In the genomic region with DNA sequence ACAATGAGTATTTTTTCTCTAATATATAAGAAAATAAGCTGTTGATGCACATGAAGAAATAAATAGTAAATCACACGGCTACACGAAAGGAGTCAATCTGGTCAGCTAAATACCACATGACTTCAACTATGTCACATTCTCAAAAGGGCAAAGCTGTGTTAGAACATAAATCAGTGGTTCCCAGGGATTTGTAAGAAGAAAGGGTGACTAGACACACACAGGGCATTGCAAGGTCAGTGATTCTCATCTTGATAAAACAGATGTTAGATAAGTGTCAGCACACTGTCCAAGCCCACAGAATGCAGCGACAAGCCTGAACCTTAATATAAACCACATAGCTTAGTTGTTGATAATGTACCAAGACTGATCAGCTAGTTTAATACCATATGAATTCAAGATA, we compare ENCODE assay signal across 22 mouse cellular contexts.
DNase-seq lines count a peak whose midpoint lies in the region; ATAC-seq and TF ChIP-seq lines count a peak whose summit lies in the region.
"Had no signal": no experiment of that assay in that cellular context is flagged by ENCODE, and none has a peak within 500 bp of the region (broad histone marks: within the 10 kb centered on the region; RNA-seq: fewer than 3 reads in every experiment).

No protein-coding gene starts in this region.

- H3K9me3 ChIP-seq in forebrain, embryonic 13.5 days (replicated peaks), result no peaks in the 10 kb centered on the region
- H3K9me3 ChIP-seq in forebrain, embryonic 11.5 days (ENCODE audit: control insufficient read depth, low read length), result no peaks in the 10 kb centered on the region
- H3K9me3 ChIP-seq: embryonic facial prominence, embryonic 12.5 days; embryonic facial prominence, embryonic 15.5 days; hindbrain, embryonic 12.5 days; hindbrain, embryonic 15.5 days had no signal

- H3K9ac ChIP-seq in forebrain, embryonic 13.5 days, result no peak overlapping the region
- H3K9ac ChIP-seq in forebrain, embryonic 11.5 days (ENCODE audit: low read length), result no peak overlapping the region
- H3K9ac ChIP-seq: embryonic facial prominence, embryonic 12.5 days; embryonic facial prominence, embryonic 15.5 days; hindbrain, embryonic 12.5 days; hindbrain, embryonic 15.5 days had no signal

- intact Hi-C loops in left cerebral cortex, adult 2 months (cut with DNase I), result loop anchor here (2.0 to 5.0 kb wide), 3 partner anchors 72 to 786 kb away; no protein-coding TSS in a partner anchor

- no peaks in the 10 kb centered on the region for H3K27me3 ChIP-seq in forebrain, embryonic 13.5 days
- H3K27me3 ChIP-seq in forebrain, embryonic 11.5 days (ENCODE audit: control insufficient read depth, insufficient read depth, low read length), result no peaks in the 10 kb centered on the region
- H3K27me3 ChIP-seq: CH12.LX; embryonic facial prominence, embryonic 12.5 days; embryonic facial prominence, embryonic 15.5 days; hindbrain, embryonic 12.5 days; hindbrain, embryonic 15.5 days had no signal

- 0 out of 2 replicates have a peak, but pooled peaks have one; percentile 45 for ATAC-seq in forebrain, embryonic 13.5 days
- no peak for ATAC-seq in forebrain, embryonic 11.5 days (replicated peaks; ENCODE audit: low FRiP score)

- WGBS in forebrain, embryonic 13.5 days, result 84% methylated on average over 3 of the region's 3 CpGs
- 89% methylated on average over 3 of the region's 3 CpGs for WGBS in forebrain, embryonic 11.5 days

- no peak for DNase-seq in forebrain, embryonic 11.5 days (ENCODE audit: low spot score)
- no peak for DNase-seq in left cerebral cortex, adult 2 months (ENCODE audit: extremely low spot score in 1 of 2, low spot score in 2 of 2)
- no peak for DNase-seq in left cerebral cortex, adult 9 months (ENCODE audit: low spot score in 2 of 2)
- peak; percentile 15 for DNase-seq in retina, postnatal 1 day
- DNase-seq in retina, embryonic 14.5 days (ENCODE audit: low spot score), result no peak
- peak; percentile 27 for DNase-seq in mesoderm, embryonic 11.5 days (ENCODE audit: low read depth, low spot score)
- DNase-seq in gastrocnemius, adult 8-10 months (ENCODE audit: low spot score in 2 of 2), result no peak
- DNase-seq: adrenal gland, postnatal 10 days; adrenal gland, postnatal 36 days; B cell, adult 2 months; cerebellum, adult 18-20 months; cerebellum, adult 9-10 months; gastrocnemius, postnatal 14 days; kidney, adult 11 months had no signal

- H3K27ac ChIP-seq in forebrain, embryonic 13.5 days, result peak overlapping the region; percentile 45; the same call in 1 of the 2 replicates
- H3K27ac ChIP-seq in forebrain, embryonic 11.5 days (ENCODE audit: low read depth, low read length), result no peak overlapping the region
- H3K27ac ChIP-seq in left cerebral cortex, adult 2 months, result peak overlapping the region; percentile 59; the same call in 1 of the 2 replicates
- H3K27ac ChIP-seq: embryonic facial prominence, embryonic 12.5 days; embryonic facial prominence, embryonic 15.5 days; hindbrain, embryonic 12.5 days; hindbrain, embryonic 15.5 days had no signal

- H3K4me1 ChIP-seq in forebrain, embryonic 13.5 days, result no peaks in the 10 kb centered on the region
- no peaks in the 10 kb centered on the region for H3K4me1 ChIP-seq in forebrain, embryonic 11.5 days (replicated peaks; ENCODE audit: control insufficient read depth, insufficient read depth, low read length)
- H3K4me1 ChIP-seq: embryonic facial prominence, embryonic 12.5 days; embryonic facial prominence, embryonic 15.5 days; hindbrain, embryonic 15.5 days had no signal

- TF ChIP-seq CTCF in left cerebral cortex, adult 2 months (IDR thresholded peaks at IDR 0.05), result no peak

- H3K4me2 ChIP-seq in forebrain, embryonic 13.5 days, result no peak overlapping the region
- no peak overlapping the region for H3K4me2 ChIP-seq in forebrain, embryonic 11.5 days (ENCODE audit: low read depth, low read length, severe bottlenecking)
- H3K4me2 ChIP-seq: embryonic facial prominence, embryonic 12.5 days; embryonic facial prominence, embryonic 15.5 days; heart, embryonic 11.5 days; hindbrain, embryonic 12.5 days; hindbrain, embryonic 15.5 days had no signal

- H3K4me3 ChIP-seq in forebrain, embryonic 13.5 days, result no peak overlapping the region
- no peak overlapping the region for H3K4me3 ChIP-seq in forebrain, embryonic 11.5 days (ENCODE audit: low read depth, low read length)
- no peak overlapping the region for H3K4me3 ChIP-seq in left cerebral cortex, adult 2 months
- H3K4me3 ChIP-seq: embryonic facial prominence, embryonic 12.5 days; embryonic facial prominence, embryonic 15.5 days; hindbrain, embryonic 12.5 days; hindbrain, embryonic 15.5 days had no signal

- no peaks in the 10 kb centered on the region for H3K36me3 ChIP-seq in forebrain, embryonic 13.5 days (ENCODE audit: poor library complexity, severe bottlenecking)
- H3K36me3 ChIP-seq in forebrain, embryonic 11.5 days (ENCODE audit: control insufficient read depth, insufficient read depth, low read length), result no peaks in the 10 kb centered on the region
- H3K36me3 ChIP-seq: embryonic facial prominence, embryonic 12.5 days; embryonic facial prominence, embryonic 15.5 days; G1E; hindbrain, embryonic 12.5 days; hindbrain, embryonic 15.5 days had no signal

Comparison
In these comparisons a context has a peak if more than half of its experiments do, and no peak if none do; other contexts are left out.
1. DNase-seq: peak in retina, postnatal 1 day (single experiment) and mesoderm, embryonic 11.5 days (single experiment); none in forebrain, embryonic 11.5 days (single experiment), left cerebral cortex, adult 2 months (0 of 2), left cerebral cortex, adult 9 months (0 of 2), retina, embryonic 14.5 days (single experiment) and gastrocnemius, adult 8-10 months (0 of 2).